Mouse (Mus musculus) cerebellum, adult 11-12 months (tissue): ENCODE measurements around the gene Ltbr.

ENCODE experiments used
- DNase-seq: peaks from one replicate; pipeline ENCODE4 v3.0.0; 2022

Gene Ltbr

GRCm38 (mm10) chr6:125313546-125314230 lies at the start of gene Ltbr:
Gene Ltbr (minus strand): TSS chr6:125313885.
- peak; percentile 24 for DNase-seq

- DNase-seq = no peak
Measured at GRCm38 (mm10) chr6:125363021-125363420, 49.3 kb upstream of the Ltbr start.

GRCm38 (mm10) chr6:125361467-125362291 lies 48.0 kb upstream of the Ltbr start:
- no peak for DNase-seq

GRCm38 (mm10) chr6:125360846-125361245 lies 47.2 kb upstream of the Ltbr start:
- no peak for DNase-seq

- DNase-seq = no peak
Measured at GRCm38 (mm10) chr6:125359999-125360398, 46.3 kb upstream of the Ltbr start.

GRCm38 (mm10) chr6:125357334-125357733 lies 43.6 kb upstream of the Ltbr start:
- DNase-seq = no peak

- DNase-seq = no peak
Measured at GRCm38 (mm10) chr6:125356264-125356663, 42.6 kb upstream of the Ltbr start.

- no peak for DNase-seq
Measured at GRCm38 (mm10) chr6:125355197-125355741, 41.6 kb upstream of the Ltbr start.

GRCm38 (mm10) chr6:125354352-125355151 lies 40.9 kb upstream of the Ltbr start:
- no peak for DNase-seq

- no peak for DNase-seq
Measured at GRCm38 (mm10) chr6:125353655-125354054, 40.0 kb upstream of the Ltbr start.

GRCm38 (mm10) chr6:125353221-125353620 lies 39.5 kb upstream of the Ltbr start:
- DNase-seq = no peak

- no peak for DNase-seq
Measured at GRCm38 (mm10) chr6:125352811-125353210, 39.1 kb upstream of the Ltbr start.

GRCm38 (mm10) chr6:125352046-125352384 lies 38.3 kb upstream of the Ltbr start:
- no peak for DNase-seq

- DNase-seq = no peak
Measured at GRCm38 (mm10) chr6:125351368-125352045, 37.8 kb upstream of the Ltbr start.

GRCm38 (mm10) chr6:125350995-125351324 lies 37.3 kb upstream of the Ltbr start:
- no peak for DNase-seq

- DNase-seq = no peak
Measured at GRCm38 (mm10) chr6:125350231-125350994, 36.7 kb upstream of the Ltbr start.

GRCm38 (mm10) chr6:125349575-125350230 lies 36.0 kb upstream of the Ltbr start:
- DNase-seq = no peak

GRCm38 (mm10) chr6:125348721-125349574 lies 35.3 kb upstream of the Ltbr start, which contains the start of gene Tnfrsf1a:
Gene Tnfrsf1a (plus strand): TSS chr6:125349362.
- no peak for DNase-seq

GRCm38 (mm10) chr6:125346029-125346428 lies 32.3 kb upstream of the Ltbr start:
- no peak for DNase-seq

- no peak for DNase-seq
Measured at GRCm38 (mm10) chr6:125345625-125346024, 31.9 kb upstream of the Ltbr start.
